Mouse (Mus musculus) heart, adult 2 months (tissue): ENCODE measurements at regions not wholly inside any gene's neighbourhood (a gene's known extent, or its start where the extent isn't known, plus 50 kb on each side); places are given as distances from the start of the nearest gene placed in this dataset.

Source experiments
- DNase-seq, 2 experiments: peaks; one replicate each; pipeline ENCODE4 v3.0.0; 2021
- H3K27ac ChIP-seq: fragments of 200-600 bp; 2 replicates; pipeline ENCODE4 v1.8.1; 2022
- H3K27me3 ChIP-seq: fragments of 200-500 bp; 2 replicates; pipeline ENCODE4 v1.6.1; 2012; ENCODE audit warnings: mild to moderate bottlenecking, low read length, inconsistent platforms, mixed read lengths; ENCODE audit not compliant: control insufficient read depth, insufficient read depth
- H3K36me3 ChIP-seq: fragments of 200-500 bp; 2 replicates; pipeline ENCODE4 v1.6.1; 2012; ENCODE audit warnings: low read length, inconsistent platforms; ENCODE audit not compliant: control insufficient read depth, insufficient read depth
- H3K4me1 ChIP-seq: fragments of 200-500 bp; 2 replicates; pipeline ENCODE4 v1.6.1; 2011; ENCODE audit warnings: low read length; ENCODE audit not compliant: control insufficient read depth, insufficient read depth
- H3K4me3 ChIP-seq: fragments of 200-600 bp; 2 replicates; pipeline ENCODE4 v1.8.1; 2022
- H3K79me2 ChIP-seq: fragments of 200-500 bp; replicated peaks from 2 replicates; pipeline ENCODE4 v1.6.1; 2012; ENCODE audit warnings: mild to moderate bottlenecking, inconsistent platforms, low read length, moderate library complexity, mixed read lengths; ENCODE audit not compliant: control insufficient read depth, insufficient read depth
- H3K9ac ChIP-seq: fragments of 200-500 bp; 2 replicates; pipeline ENCODE4 v1.6.1; 2012; ENCODE audit warnings: low read depth, mild to moderate bottlenecking, control low read depth, inconsistent platforms, low read length, mixed read lengths
- CTCF ChIP-seq: fragments of 200-600 bp; IDR thresholded peaks from 2 replicates; pipeline ENCODE4 v1.8.1; 2022; ENCODE audit warnings: antibody characterized with exemption, mild to moderate bottlenecking, moderate library complexity
- EP300 ChIP-seq: fragments of 200-500 bp; IDR thresholded peaks from 2 replicates; pipeline ENCODE4 v1.6.1; 2011; ENCODE audit warnings: low read depth, low read length, control low read depth; ENCODE audit not compliant: insufficient read depth
- POLR2A ChIP-seq: fragments of 200-500 bp; IDR thresholded peaks from 2 replicates; pipeline ENCODE4 v1.6.1; 2011; ENCODE audit warnings: mild to moderate bottlenecking, low read depth, low read length, control low read depth; ENCODE audit not compliant: insufficient read depth
- WGBS: fragments of 180-500 bp; shearing (Covaris S2); methylation state at CpG from one replicate; pipeline ENCODE4 v1.1.7; 2018; 5-methylcytosine and 5-hydroxymethylcytosine counted together
- intact Hi-C: fragments of 180-260 bp; cut with DNase I; formaldehyde crosslinking; loops from one replicate; pipeline ENCODE4 v1.15.1; 2025

- no peak overlapping the region for H3K27ac ChIP-seq
- H3K27me3 ChIP-seq = no peaks in the 10 kb centered on the region
- no peak overlapping the region for H3K4me3 ChIP-seq
- intact Hi-C loops = no loop called here
- TF ChIP-seq CTCF = no peak
- no peak for TF ChIP-seq EP300
- no peak for TF ChIP-seq POLR2A
- no peak overlapping the region for H3K9ac ChIP-seq
- DNase-seq = no peak
- H3K4me1 ChIP-seq = no peaks in the 10 kb centered on the region
- H3K36me3 ChIP-seq = no peaks in the 10 kb centered on the region
- H3K79me2 ChIP-seq = no peaks in the 10 kb centered on the region
Observed at GRCm38 (mm10) chr15:27063456-27063855, 168.1 kb upstream of the Fbxl7 start.

- no peaks in the 10 kb centered on the region for H3K36me3 ChIP-seq
- WGBS = 83% methylated on average over 4 of the region's 4 CpGs
- intact Hi-C loops = no loop called here
- no peaks in the 10 kb centered on the region for H3K79me2 ChIP-seq
- no peaks in the 10 kb centered on the region for H3K4me1 ChIP-seq
- no peak overlapping the region for H3K27ac ChIP-seq
- no peak overlapping the region for H3K4me3 ChIP-seq
- no peak for TF ChIP-seq CTCF
- no peak overlapping the region for H3K9ac ChIP-seq
- DNase-seq = no peak
- no peaks in the 10 kb centered on the region for H3K27me3 ChIP-seq
Observed at GRCm38 (mm10) chr15:27063971-27064370, 168.6 kb upstream of the Fbxl7 start.

- Histone ChIP-seq H3K4me1 (no peaks in the 10 kb centered on the region), H3K36me3 (no peaks in the 10 kb centered on the region), H3K9ac (no peak overlapping the region), H3K79me2 (no peaks in the 10 kb centered on the region), H3K27ac (no peak overlapping the region), H3K27me3 (no peaks in the 10 kb centered on the region), H3K4me3 (no peak overlapping the region)
- 55% methylated on average over 1 of the region's 1 CpGs for WGBS
- TF ChIP-seq CTCF (no peak), POLR2A (no peak), EP300 (no peak)
- DNase-seq = no peak
- intact Hi-C loops = no loop called here
Observed at GRCm38 (mm10) chr15:27067691-27068090, 172.3 kb upstream of the Fbxl7 start.

GRCm38 (mm10) chr15:27077926-27078325 lies 182.5 kb upstream of the Fbxl7 start:
- H3K79me2 ChIP-seq = no peaks in the 10 kb centered on the region
- no peak overlapping the region for H3K4me3 ChIP-seq
- 79% methylated on average over 4 of the region's 4 CpGs for WGBS
- H3K36me3 ChIP-seq = no peaks in the 10 kb centered on the region
- DNase-seq = no peak
- H3K27me3 ChIP-seq = no peaks in the 10 kb centered on the region
- H3K4me1 ChIP-seq = no peaks in the 10 kb centered on the region
- intact Hi-C loops = no loop called here
- no peak overlapping the region for H3K27ac ChIP-seq
- no peak overlapping the region for H3K9ac ChIP-seq
- no peak for TF ChIP-seq CTCF

- no peak for DNase-seq
- Histone ChIP-seq H3K4me3 (no peak overlapping the region), H3K27me3 (no peaks in the 10 kb centered on the region), H3K4me1 (no peaks in the 10 kb centered on the region), H3K9ac (no peak overlapping the region), H3K79me2 (no peaks in the 10 kb centered on the region), H3K36me3 (no peaks in the 10 kb centered on the region), H3K27ac (no peak overlapping the region)
- intact Hi-C loops = no loop called here
- TF ChIP-seq POLR2A (no peak), EP300 (no peak), CTCF (no peak)
- 82% methylated on average over 5 of the region's 5 CpGs for WGBS
Observed at GRCm38 (mm10) chr15:27082826-27083225, 187.4 kb upstream of the Fbxl7 start.

GRCm38 (mm10) chr15:27083596-27083995 lies 188.2 kb upstream of the Fbxl7 start:
- no peak for DNase-seq
- no peak for TF ChIP-seq CTCF
- no peak for TF ChIP-seq EP300
- no peak for TF ChIP-seq POLR2A
- no peak overlapping the region for H3K9ac ChIP-seq
- H3K4me3 ChIP-seq = no peak overlapping the region
- no peak overlapping the region for H3K27ac ChIP-seq
- no peaks in the 10 kb centered on the region for H3K36me3 ChIP-seq
- no peaks in the 10 kb centered on the region for H3K79me2 ChIP-seq
- intact Hi-C loops = no loop called here
- H3K4me1 ChIP-seq = no peaks in the 10 kb centered on the region
- WGBS = 71% methylated on average over 6 of the region's 6 CpGs
- H3K27me3 ChIP-seq = no peaks in the 10 kb centered on the region

GRCm38 (mm10) chr15:27089155-27089554 lies 193.8 kb upstream of the Fbxl7 start:
- Histone ChIP-seq H3K27ac (no peak overlapping the region), H3K4me3 (no peak overlapping the region), H3K27me3 (no peaks in the 10 kb centered on the region), H3K9ac (no peak overlapping the region), H3K79me2 (no peaks in the 10 kb centered on the region), H3K36me3 (no peaks in the 10 kb centered on the region), H3K4me1 (no peaks in the 10 kb centered on the region)
- intact Hi-C loops = no loop called here
- no peak for DNase-seq
- TF ChIP-seq EP300 = no peak
- no peak for TF ChIP-seq CTCF
- no peak for TF ChIP-seq POLR2A
- WGBS = 71% methylated on average over 6 of the region's 6 CpGs
